Mouse (Mus musculus): Measurements from ENCODE around the gene Serpinb13.

GRCm38 (mm10) chr1:106934265-106934664 is 46.5 kb upstream of the Serpinb13 start, which contains the start of gene Serpinb12:
- no peak for TF ChIP-seq POLR2AphosphoS5 (IDR thresholded peaks at IDR 0.05; ENCODE audit: insufficient replicate concordance, low read depth, low read length)
- no peak for TF ChIP-seq CTCF (IDR thresholded peaks at IDR 0.05; ENCODE audit: low read depth, low read length)
- TF ChIP-seq TAL1 (conservative IDR thresholded peaks at IDR 0.05; ENCODE audit: low read depth, low read length) = no peak
- no peak for TF ChIP-seq GATA1 (IDR thresholded peaks at IDR 0.05; ENCODE audit: borderline replicate concordance, low read length)
